Mouse (Mus musculus): ENCODE data around the gene Slco1c1.

Gene Slco1c1

DNA sequence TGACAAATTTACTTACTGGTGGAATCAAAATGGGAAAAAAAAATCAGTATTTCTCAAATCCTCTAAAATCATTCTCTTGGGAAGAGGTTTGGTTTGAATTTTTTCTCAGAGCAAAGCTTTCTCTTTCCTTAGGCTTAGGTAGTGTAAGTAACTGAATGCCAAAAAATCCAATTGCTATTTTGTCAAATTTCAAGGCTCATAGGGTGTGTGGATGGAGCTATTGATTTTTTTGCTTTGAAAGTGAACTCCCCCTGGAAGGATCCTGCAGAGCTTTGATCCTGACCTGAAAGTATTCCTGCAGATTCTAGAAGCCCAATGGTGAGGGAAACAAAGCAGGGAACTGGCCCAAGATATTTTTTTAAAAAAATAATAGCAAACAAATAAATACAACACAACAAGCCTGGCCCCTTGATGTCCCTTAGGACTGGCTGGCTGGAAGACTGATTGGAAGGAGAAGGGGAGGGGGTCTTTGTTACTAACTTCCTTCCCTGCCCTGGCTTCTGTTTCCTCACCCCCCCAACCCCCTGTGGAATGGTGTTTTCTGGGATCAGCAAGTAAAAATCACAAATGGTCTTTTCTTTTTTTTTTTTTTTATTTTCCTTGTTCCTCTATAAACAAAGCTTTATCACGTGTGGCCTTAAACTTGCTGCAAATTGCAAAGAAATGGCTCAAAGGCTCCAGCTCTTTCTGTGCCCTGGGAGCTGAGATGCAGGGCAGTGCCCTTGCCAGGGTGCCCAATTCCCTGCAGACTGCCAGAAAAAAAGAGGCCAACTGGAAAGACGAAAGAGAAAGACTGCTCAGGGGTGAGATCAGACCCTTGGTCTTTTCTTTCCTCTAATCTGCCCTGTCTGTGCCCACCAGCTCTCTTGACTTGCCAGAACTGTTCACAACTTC lies at the start of gene Slco1c1:
TSS of gene Slco1c1 (plus strand) at position 622 of the 894 bp plus-strand sequence.
- no peak for DNase-seq (ENCODE audit: low spot score)

DNA sequence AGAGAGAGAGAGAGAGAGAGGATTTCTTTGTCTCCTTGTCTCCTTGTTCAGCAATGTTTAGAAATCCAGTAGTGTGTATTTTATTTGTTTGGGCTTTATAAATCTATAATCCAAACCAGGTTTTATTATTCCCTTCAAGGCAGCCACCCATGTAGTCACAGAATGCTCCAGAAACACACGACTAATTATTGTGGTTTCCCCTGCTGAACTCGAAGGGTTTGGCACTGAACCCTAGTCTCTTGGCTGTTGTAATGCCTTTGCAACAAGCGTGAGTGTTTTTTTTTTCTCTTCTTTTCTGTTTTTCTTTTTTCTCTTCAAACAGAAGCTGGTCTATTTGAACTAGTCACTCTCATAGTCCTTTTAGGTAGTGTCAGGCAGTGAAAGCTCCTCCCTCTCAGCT lies 49.5 kb upstream of the Slco1c1 start:
- peak; percentile 20 for DNase-seq (ENCODE audit: low spot score)

DNA sequence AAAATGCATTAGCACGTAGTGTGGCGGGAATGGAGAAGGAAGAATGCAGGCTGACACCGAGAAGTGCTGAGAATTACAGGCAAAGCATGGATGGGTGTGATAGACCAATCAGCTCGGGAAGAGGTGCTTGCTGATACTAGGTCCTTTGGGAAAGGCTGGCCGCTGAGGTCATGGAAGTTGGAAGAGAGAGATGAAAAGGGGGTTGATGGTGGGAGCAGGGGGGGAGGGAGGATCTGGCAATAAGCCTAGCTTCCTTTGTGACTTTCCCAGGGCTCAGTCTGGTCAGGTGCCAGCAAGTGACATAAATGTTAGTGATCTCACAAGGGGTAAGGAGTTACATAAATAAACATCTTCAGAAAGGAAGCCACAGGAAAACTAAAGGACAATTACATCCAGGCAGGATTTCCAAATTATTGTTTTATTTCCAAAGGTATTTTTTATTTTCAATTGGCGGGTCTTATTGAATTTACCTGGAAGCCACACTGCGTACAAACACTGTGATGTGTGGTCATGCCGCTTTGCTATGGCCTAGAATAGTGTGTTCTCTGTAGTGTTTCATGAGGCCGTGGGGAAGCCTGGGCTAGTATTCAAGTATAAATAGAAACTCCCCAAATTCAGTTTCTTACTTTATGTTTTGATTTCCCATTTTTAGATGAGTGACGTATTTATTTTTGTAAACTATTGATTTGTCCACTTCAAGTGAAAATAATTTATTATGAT lies 38.7 kb upstream of the Slco1c1 start:
- no peak for DNase-seq (ENCODE audit: low spot score)

DNA sequence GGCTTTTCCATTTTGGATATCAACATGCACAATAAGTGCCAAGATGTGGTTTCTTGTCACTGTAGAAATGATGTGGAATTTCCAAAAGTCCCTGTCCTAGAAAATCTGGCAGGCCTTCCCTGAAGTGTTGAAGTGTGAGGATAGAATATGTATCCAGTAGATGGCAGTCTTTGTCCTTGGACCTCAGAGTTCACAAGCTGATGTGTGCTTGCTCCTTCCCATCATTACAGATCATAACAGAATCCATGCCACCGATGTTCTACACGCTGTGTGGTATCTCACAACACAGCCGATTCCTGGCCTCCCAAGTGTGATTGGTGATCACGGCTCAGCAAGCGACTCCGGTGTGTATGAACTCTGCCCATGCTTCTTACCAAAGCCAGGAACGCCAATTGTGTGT lies 36.9 kb upstream of the Slco1c1 start:
- no peak for DNase-seq (ENCODE audit: low spot score)

DNA sequence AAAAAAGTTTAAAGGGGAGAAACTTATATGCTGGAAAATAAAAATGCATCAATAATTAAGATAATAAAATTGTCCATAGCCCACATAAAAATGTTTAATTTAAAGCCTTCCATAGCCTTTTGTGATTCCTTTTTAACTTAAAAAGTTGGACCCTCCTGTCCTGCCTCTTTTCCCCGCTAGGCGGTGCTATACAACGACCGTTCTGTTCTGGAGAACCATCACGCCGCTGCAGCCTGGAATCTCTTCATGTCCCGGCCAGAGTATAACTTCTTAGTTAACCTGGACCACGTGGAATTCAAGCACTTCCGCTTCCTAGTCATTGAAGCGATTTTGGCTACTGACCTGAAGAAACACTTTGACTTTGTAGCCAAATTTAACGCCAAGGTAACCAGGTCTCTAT lies 35.5 kb upstream of the Slco1c1 start:
- peak; percentile 58 for DNase-seq (ENCODE audit: low spot score)

DNA sequence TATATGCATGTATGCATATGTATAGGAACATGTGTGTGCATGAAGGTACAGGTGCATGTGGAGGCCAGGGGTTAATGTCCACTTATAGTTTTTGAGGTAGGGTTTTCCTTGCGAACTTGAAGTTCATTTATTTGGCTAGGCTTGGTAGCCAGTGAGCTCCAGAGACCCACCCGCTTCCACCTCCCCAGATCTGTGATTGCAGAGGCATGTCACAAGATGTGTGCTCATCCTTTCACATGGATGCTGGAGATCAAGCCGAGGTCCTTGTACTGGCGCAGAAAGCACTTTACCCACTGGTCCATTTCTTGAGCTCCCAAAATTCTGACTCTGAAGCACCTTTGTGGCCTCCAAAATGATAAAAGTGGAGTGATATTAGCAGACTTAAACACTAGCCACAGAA lies 29.3 kb upstream of the Slco1c1 start:
- no peak for DNase-seq (ENCODE audit: low spot score)

DNA sequence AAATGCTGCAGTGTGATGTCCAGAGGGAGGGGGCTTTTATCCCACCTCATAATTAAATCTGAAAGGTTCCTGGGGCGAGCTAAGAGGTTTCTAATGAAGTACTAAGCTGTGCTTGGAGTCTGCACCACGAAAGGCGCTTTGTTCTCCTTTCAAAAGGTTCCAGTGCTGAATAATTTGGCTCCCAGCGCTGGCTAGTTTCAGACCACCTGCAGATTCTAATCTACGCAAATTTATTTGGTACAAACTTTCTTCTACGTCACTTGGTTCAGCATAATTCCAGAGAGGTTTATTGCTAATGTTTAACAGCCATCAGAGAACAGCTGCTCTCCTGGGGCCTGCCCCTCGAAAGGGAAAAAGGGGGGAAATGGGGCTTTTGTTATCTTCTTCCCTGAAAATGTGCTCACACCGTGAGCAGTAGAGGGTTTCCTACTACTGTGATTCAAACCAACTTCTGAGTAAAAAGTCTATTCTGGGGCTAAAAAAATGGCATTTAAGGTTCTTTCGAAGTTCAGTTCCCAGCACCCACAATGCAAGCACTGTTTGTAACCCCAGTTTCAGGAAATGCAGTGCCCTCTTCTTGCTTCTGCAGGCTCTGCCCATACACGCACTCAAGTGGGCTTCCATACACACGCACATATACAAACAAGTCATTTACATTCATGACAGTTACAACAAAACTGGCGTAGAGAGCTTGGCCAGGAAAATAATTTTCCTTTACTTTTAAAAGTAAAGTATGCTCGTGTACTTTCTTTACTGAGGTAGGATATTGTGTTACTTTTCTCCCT lies 28.3 kb upstream of the Slco1c1 start:
- DNase-seq (ENCODE audit: low spot score), result no peak

DNA sequence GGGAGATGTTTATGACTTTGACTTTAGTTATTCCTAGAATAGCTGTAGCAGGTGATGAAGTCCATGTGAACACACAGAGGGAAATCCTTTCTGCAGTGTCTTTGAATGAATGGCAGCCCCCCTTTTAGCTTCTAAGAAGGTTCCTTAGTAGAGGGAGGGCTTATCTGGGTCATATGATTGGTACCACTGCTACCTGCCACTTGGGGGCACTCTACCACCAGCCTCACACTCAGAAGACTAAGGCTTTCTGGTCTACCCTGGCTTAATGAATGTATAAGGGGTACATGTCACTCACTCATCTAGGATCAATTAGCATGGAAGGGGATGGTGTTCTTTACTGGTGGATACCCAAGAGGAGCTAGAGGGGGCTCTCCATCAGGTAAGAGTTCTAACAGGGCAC lies 24.7 kb upstream of the Slco1c1 start:
- DNase-seq (ENCODE audit: low spot score), result no peak

DNA sequence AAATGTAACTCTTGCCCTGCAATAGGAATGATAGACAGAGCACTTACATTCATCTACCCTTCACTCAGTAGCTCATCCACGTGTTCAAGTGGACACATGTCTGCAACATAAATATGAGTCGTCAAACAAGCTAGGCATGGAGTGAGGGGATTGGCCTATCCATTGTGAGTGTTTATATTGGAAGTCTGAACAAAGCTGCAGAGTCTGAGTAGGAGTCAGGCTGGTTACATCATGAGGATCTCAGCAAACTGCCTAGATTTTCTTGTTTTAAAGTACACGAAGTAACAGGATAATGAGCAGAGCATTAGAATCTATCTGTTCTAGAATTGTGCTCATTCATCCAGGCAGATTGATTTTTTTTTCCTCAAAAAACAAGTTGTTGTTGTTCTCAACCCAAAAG lies 23.0 kb upstream of the Slco1c1 start:
- DNase-seq (ENCODE audit: low spot score), result no peak

DNA sequence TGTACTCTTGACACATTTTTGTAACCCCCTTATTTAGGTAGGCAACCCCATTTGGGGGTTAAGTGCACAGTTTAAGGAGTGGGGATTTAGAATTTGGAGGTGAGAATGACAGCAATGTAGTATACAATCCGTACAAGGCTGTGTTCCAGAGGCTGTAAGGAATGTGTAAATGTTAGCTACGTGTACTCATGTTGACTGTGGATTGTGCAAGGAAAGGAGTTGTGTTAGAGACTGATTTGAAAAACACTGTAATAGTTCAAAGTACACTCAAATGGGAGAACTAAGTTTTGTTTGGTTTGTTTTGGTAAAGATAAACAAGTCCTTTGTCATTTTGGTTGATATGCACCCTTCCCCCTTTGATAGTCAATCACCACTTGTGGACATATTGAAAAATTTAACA lies 1.6 kb upstream of the Slco1c1 start:
- no peak for DNase-seq (ENCODE audit: low spot score)

DNA sequence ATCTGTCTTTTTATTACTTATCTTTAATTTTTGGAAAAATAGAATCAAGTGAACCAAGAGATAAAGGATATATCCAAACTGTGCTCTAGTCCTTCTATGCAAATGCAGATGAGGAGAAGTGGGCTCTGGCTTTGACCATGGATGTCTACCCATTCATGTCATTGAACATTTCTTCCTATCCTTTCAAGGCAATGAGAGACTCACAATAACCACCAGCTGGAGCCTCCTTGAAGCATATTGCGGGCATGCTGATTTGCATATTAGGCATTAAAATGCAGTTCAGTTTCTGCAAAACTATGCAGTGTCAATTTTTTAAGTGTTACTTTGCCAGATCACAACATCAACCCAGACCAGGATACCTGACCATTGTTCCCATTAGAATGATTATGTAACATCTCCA lies 1.6 kb downstream of the Slco1c1 start:
- no peak for DNase-seq (ENCODE audit: low spot score)

DNA sequence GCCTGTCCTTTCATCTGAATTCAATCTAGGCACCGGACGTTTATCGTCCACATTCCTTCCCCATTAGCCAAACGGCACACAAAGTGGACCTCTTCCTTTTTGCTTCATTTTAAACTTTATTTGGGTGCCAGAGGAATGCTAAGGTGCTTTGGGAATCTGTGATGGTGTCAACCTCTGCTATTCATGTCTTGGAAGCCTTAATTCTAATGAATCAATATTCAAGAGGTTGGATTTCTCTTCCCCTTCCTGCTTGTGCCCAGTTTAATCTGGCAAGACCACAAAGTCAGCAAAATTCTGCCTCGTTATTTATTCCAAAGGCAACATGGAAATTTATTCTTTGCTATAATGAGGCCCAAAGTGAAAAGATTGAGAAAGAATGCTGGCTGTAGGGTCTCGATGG lies 6.7 kb downstream of the Slco1c1 start:
- DNase-seq (ENCODE audit: low spot score), result no peak

DNA sequence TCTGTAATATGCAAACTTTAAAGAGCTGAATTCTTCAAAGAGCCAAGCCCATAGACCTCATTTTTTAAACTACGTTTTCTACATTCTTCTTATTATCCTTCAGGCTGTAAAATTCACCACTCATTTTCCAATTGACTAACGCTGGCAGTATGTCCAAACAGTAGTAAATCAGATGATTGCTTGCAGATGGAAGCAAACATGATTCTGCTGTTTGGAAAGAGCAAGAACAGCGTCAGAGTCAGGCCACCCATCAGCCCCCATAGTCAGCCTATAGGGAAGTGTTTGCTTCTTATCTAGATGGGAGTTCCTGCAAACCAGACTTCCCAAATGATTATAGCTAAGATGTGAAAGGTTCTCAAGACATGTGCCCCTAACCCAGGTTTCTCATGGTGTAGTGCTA lies 13.1 kb downstream of the Slco1c1 start:
- DNase-seq (ENCODE audit: low spot score), result no peak

DNA sequence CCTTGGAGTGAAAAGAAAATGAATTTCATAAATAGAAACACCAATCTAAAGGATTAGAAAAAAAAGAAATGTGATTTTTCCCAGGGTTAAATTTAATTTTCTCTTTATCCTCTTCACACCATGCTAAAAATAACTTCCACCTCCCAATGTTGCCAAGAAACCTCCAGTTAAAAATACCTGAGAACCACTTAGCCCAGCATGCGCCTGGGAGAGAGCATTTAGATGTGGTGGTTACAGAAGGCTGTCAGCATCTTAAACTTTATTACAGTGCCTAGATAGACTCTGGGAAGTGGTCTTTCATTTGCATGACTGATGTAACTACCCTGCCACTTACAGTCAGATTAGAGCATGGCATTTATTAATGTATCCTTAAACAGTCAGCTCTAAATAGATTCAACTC lies 17.0 kb downstream of the Slco1c1 start:
- no peak for DNase-seq (ENCODE audit: low spot score)

DNA sequence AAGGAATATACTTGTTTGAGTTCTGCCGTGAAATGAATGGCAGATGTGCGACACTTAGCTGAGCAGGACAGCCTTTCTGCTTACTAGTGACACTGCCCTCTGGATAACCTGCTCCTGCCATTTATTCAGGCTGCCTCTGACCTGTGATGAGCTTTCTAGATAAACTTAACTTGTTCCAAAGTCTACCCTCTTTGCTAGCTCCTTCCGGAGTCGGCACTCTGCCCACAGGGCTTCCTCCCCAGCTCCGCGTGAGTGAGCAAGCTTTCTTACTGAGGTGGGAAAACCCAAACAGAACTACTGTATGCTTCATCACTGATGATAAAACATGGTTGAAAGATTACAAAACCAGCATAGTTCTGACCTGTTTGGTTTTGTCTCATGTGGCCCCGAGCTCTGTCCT lies 19.2 kb downstream of the Slco1c1 start:
- DNase-seq (ENCODE audit: low spot score), result no peak

DNA sequence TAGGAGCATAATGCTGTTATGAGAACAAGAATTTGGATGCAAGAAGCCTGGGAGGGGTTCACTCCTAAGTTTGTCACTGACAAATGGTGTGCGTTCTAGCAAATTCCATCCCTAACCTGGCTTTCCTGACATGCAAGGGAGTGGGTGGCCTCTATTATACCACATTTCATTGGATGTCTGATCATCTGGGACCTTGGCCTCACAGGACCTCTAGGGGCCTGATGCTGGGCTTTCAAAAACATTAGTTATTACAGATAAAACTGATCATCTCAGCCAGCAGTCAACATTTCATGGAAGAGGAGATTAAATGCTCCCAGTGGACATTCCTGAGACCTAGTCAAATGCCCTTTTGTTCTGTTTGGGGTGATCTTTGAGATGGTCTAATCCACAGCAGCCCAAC lies 34.0 kb downstream of the Slco1c1 start:
- no peak for DNase-seq (ENCODE audit: low spot score)

DNA sequence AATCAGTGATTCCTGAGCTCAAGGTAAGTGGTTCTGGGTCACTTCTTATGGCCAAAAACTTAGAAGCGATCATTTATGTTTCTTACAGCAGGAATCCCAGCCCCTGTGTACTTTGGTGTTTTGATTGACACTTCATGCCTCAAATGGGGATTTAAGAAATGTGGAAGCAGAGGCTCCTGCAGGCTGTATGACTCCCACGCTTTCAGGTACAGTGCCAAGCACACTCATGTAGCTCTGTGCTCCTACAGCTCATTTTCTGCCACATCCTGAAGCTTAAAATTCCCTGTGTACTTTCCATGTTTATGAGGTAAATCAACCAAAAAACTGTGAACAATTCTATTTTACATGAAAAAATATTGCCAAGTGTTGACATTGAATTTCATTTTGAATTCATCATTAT lies 43.2 kb downstream of the Slco1c1 start:
- DNase-seq (ENCODE audit: low spot score), result no peak

DNA sequence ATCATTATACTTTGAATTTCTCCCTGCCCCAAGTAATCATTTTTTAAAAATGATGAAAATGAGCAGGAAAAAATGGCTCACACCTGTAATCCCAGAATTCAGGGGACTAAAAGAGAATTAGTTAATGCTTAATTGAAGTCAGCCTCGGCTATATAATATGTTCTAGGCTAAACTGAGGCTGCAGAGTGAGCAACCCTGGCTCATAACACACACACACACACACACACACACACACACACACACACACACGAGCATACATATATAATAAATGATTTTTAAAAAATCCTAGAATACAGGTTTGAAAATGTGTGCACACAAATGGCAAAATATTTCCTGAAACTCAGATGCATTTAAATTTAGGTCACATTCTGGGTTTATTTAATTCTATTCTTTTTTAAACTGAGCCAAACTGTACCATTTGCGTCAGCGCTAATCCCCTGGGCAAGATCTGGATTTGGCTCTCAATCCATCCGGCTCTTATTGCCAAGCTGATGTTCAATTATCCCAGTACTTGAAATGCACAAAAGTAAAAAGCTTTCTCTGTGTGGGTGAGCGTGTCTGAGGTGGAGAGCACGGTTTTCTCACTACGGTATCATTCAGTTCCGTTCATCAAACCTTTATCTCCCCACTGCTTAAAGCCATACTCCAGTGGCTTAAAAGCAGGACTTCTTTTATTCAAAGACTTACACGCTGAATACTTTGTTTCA lies 43.8 kb downstream of the Slco1c1 start:
- no peak for DNase-seq (ENCODE audit: low spot score)

DNA sequence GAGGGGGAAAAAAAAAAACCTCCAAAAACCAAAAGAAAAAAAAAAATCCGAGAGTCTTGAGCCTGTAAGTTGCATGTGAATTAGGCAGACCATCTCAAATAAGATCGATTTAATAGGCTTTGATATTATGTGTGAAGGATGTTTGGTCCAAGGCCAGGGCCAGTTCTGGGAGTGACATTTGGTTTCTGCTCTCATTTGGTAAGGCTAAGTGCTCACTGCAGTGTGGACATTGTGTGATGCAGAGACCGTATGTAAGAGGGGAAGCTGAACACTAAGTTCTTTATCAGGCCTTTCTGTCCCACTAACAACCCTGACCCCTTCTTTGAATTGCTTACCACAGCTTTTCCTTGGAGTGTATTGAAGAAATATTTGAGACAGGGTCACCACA lies 44.4 kb downstream of the Slco1c1 start:
- no peak for DNase-seq (ENCODE audit: low spot score)

DNA sequence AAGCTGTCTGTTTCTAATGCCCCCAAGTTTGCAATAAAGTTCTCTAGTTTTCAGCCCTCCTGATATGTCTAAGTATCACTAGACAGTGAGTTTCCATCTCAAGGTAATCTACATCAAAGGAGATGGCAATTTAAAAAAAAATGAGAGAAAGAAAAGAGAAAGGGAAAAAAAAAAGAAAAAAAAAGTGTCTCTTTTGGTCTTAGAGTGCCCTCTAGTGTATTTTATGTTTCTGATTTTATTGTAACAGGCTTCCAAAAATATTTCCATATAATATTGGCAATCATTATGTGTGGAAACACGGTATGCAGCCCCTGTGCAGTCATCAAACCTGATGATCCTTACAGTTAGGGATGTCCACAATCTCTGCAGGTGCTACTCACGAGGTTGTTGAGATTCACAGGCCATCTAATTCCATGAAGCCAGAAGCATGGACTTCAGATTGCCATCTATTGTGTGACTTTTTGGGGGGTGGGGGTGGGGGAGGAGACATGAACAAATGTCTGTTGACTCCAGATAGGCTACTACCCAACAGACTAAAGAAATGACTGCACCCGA lies 52.6 kb downstream of the Slco1c1 start:
- no peak for DNase-seq (ENCODE audit: low spot score)

DNA sequence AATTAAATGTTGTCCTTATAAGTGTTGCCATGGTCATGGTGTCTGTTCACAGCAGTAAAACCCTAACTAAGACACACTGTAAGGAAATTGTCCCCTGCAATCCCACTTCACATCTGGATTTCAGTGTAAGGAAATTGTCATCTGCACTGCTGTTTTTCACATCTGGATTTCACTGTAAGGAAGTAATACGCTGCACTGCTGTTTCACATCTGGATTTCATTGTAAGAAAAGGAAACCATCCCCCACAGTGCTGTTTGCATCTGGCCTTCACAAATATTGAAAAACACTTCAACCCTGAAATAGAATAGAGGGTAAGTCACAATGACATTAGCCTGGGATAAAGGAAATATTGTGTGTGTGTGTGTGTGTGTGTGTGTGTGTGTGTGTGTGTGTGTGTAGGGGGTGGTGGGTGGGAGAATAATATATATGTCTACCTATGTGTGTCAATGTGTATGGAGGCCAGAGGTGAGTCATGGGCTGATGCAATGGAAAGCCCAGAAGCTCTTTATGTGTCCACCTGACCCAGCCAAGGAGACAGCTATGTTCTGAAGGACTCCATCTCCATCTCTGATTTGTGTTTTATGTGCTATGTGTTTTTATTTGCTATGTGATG lies 60.7 kb downstream of the Slco1c1 start:
- DNase-seq (ENCODE audit: low spot score), result no peak

Measured in urinary bladder, postnatal 14 days (tissue).